Mouse (Mus musculus) kidney, adult 8-10 months (tissue): ENCODE measurements around the gene Gm45234.
"Not testable (repeated sequence)": the region's sequence is repeated elsewhere in the genome, so short reads cannot be mapped to it uniquely, and the experiment has no call there.

Experiments
- DNase-seq, 2 experiments: peaks; one replicate each; pipeline ENCODE4 v3.0.0; 2022

The Gm45234 gene

GRCm38 (mm10) chr6:124755831-124756595 lies at the start of gene Gm45234, which contains the start of gene Atn1:
Gm45234 (minus strand) TSS chr6:124756021.
Atn1 (minus strand) TSS chr6:124756524.
- peak; percentile 58 to 70 for DNase-seq

- no peak for DNase-seq
Measured at GRCm38 (mm10) chr6:124804341-124804740, 48.5 kb upstream of the Gm45234 start.

GRCm38 (mm10) chr6:124803691-124804090 lies 47.9 kb upstream of the Gm45234 start:
- DNase-seq, result not testable (repeated sequence)

- no peak for DNase-seq
Measured at GRCm38 (mm10) chr6:124803061-124803460, 47.2 kb upstream of the Gm45234 start.

GRCm38 (mm10) chr6:124802400-124802799 lies 46.6 kb upstream of the Gm45234 start:
- DNase-seq, result not testable (repeated sequence)

GRCm38 (mm10) chr6:124796200-124796599 lies 40.4 kb upstream of the Gm45234 start:
- DNase-seq, result no peak

GRCm38 (mm10) chr6:124795781-124796180 lies 40.0 kb upstream of the Gm45234 start:
- DNase-seq, result peak; percentile 50 to 81

- DNase-seq, result peak in 1 of 2 experiments; percentile 60
Measured at GRCm38 (mm10) chr6:124791911-124792310, 36.1 kb upstream of the Gm45234 start.

- DNase-seq, result no peak
Measured at GRCm38 (mm10) chr6:124790121-124790520, 34.3 kb upstream of the Gm45234 start.

- no peak for DNase-seq
Measured at GRCm38 (mm10) chr6:124789519-124789918, 33.7 kb upstream of the Gm45234 start.

- DNase-seq, result no peak
Measured at GRCm38 (mm10) chr6:124787722-124788121, 31.9 kb upstream of the Gm45234 start.

- peak; percentile 53 to 58 for DNase-seq
Measured at GRCm38 (mm10) chr6:124786756-124787420, 31.1 kb upstream of the Gm45234 start.

GRCm38 (mm10) chr6:124782436-124782835 lies 26.6 kb upstream of the Gm45234 start:
- DNase-seq, result peak in 1 of 2 experiments; percentile 47

- no peak for DNase-seq
Measured at GRCm38 (mm10) chr6:124780917-124781316, 25.1 kb upstream of the Gm45234 start.

- DNase-seq, result peak in 1 of 2 experiments; percentile 50
Measured at GRCm38 (mm10) chr6:124779984-124780416, 24.2 kb upstream of the Gm45234 start.

GRCm38 (mm10) chr6:124779222-124779983 lies 23.6 kb upstream of the Gm45234 start, which contains the start of gene Lrrc23:
Lrrc23 (minus strand) TSS chr6:124779727.
- DNase-seq, result peak in 1 of 2 experiments; percentile 48

- DNase-seq, result no peak
Measured at GRCm38 (mm10) chr6:124770511-124770910, 14.7 kb upstream of the Gm45234 start.

- DNase-seq, result no peak
Measured at GRCm38 (mm10) chr6:124770013-124770412, 14.2 kb upstream of the Gm45234 start.

GRCm38 (mm10) chr6:124769101-124769765 lies 13.4 kb upstream of the Gm45234 start, which contains the start of gene Eno2:
Eno2 (minus strand) TSS chr6:124769673.
- no peak for DNase-seq

- no peak for DNase-seq
Measured at GRCm38 (mm10) chr6:124768704-124769044, 12.9 kb upstream of the Gm45234 start.

GRCm38 (mm10) chr6:124767920-124768703 lies 12.3 kb upstream of the Gm45234 start:
- no peak for DNase-seq

- DNase-seq, result no peak
Measured at GRCm38 (mm10) chr6:124767536-124767919, 11.7 kb upstream of the Gm45234 start.
